Mouse (Mus musculus) kidney, postnatal 4 days (tissue): ENCODE data around the gene Mmp15.
"Not testable (repeated sequence)": the region's sequence is repeated elsewhere in the genome, so short reads cannot be mapped to it uniquely, and the experiment has no call there.

ENCODE experiments used
- DNase-seq, 2 experiments: peaks; one replicate each; pipeline ENCODE4 v3.0.0; 2021; ENCODE audit warnings: mixed read lengths in 2 of 2

The Mmp15 gene

GRCm38 (mm10) chr8:95377863-95378291, 25.8 kb downstream of the Mmp15 start:
- peak; percentile 32 to 45 for DNase-seq

DNA sequence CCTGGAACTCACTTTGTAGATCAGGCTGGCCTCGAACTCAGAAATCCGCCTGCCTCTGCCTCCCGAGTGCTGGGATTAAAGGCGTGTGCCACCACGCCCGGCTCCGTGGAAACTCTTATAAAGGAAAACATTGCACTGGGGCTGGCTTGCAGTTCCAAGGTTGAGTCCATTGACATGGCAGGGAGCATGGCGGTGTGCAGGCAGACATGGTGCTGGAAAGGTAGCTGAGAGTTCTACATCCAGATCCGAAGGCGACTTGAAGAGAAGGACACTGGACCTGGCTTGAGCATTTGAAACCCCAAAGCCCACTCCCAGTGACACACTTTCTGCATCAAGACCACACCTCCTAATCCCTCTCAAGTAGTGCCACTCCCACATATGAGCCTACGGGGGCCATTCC, 26.9 kb downstream of the Mmp15 start:
- not testable (repeated sequence) for DNase-seq

DNA sequence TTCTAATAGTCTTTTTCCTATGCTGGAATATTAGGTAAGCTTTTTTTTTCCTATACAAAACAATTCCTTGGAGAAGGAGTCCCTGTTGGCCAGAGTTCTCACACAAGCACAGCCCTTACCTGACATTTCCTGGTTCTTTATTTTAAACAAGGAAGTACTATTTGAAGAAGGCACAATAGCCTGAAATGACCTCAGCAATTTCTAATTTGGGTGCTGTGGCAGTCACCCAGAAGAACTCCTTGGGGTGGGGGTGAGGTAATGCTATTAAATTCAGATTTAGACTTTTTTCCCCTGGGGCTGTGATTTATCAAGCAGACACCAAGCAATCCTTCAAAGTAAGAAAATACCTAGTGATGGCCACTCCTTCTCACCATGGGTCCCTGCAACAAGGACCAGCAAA, 28.9 kb downstream of the Mmp15 start:
- no peak for DNase-seq

DNA sequence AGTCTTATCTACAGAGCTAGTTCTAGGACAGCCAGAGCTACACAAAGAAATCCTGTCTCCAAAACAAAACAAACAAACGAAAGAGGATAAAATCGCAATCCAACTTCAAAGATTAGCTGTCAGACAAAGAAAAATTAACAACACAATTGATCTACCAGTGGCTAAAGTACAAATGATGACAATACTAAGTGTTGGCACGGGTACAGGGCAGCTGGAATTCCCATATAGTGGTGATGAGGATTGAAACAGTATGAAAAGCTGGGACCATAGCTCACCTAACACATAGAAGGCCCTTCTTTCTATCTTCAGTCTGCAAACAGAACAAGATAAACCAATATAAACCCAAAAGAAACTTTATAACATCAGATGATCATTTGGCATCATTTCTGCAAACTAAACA, 29.5 kb downstream of the Mmp15 start:
- DNase-seq = no peak

DNA sequence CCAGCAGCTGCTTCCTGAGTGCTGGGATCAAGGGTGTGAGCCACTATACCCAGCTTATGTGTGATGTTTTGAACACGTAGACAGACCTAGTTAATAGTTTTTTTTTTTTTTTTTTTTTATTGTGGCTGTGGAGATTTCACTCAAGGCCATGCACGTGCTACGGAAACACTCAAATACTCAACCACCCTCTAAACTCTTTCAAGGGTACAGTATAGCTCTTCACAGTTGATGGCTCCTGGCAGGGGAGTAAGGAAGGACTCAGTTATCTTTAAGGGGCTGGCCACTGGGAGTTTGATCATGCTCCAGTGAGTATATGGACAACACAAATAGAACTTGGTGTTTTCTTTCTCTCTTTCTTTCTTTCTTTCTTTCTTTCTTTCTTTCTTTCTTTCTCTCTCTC, 32.4 kb downstream of the Mmp15 start:
- DNase-seq = no peak

DNA sequence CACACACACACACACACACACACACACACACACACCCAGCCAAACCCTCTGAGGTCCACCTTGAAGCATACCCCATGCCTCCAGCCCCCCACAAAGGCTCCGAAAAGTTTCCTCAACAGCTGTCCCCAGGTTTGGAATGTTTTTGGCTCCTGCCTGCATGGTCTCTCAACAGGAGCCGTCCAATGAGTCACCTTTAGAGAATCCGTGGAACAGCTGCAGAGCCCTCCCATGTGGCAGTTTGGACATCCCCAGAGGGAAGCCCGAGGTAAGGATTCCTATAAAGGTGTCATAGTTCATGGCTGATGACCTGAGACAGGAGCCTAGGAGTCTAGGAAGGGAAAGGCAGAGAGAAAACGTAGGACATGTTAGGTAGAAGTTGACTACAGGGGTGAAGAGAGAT, 34.0 kb downstream of the Mmp15 start:
- no peak for DNase-seq

- DNase-seq = no peak
Observed at GRCm38 (mm10) chr8:95387221-95387620, 35.2 kb downstream of the Mmp15 start.

DNA sequence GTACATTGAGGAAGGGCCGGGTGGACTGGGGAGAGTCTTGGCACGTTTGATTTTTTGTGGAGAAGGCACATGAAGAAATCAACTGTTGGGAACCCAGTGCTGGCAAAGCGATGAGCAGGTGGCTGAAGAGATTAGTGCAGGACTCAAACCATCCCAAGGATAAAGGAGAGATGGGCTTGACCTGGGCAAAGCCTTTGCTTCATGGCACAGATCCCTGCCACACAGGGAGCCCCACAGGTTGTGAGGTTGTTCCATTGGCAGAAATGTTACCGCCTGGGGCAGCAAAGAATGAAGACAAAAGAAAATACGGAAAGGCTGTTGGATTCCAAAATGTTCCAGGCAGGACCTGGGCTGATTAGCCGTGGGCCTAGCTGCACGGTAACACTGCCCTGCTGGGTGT, 35.9 kb downstream of the Mmp15 start:
- no peak for DNase-seq

DNA sequence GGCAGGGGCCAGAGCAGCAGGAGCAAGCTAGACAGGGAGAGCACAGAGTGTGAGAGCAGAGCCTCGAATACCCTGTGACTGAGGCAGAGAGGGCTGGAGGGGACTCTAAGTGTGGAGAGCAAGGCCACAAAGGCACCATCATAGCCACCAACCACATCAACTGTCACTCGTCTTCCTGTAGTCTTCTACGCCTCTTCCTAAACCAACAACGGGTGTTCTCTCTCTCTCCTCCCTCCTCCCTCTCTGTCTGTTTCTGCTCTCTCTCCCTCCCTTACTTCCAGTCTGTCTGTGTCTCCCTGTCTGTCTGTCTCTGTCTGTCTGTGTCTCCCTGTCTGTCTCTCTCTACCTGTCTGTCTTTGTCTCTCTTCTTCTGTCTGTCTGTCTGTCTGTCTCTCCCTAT, 38.2 kb downstream of the Mmp15 start:
- DNase-seq = no peak

- no peak for DNase-seq
Observed at GRCm38 (mm10) chr8:95391101-95391500, 39.0 kb downstream of the Mmp15 start.

DNA sequence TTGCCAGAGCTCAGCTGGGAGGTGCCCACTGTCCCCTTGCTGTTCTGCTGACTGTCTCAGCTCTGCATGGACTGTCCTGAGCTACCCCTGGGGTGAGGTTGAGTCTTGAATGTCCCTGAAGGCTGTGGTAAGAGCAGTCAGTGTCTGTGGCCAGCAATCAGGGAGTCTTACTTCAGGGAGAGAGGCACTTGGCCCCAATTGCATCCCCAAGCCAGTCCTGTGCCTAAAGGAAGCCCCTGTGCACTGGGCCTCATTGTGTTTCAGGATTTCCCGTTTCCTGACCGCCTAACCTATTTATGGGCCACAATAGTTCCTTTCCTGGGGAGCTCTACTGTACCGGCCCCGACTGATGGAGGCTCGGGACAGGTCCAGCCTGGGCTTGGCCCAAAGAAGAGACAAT, 40.5 kb downstream of the Mmp15 start:
- DNase-seq = peak in 1 of 2 experiments; percentile 49

- DNase-seq = peak; percentile 21 to 41
Observed at GRCm38 (mm10) chr8:95395186-95395918, 43.3 kb downstream of the Mmp15 start.

DNA sequence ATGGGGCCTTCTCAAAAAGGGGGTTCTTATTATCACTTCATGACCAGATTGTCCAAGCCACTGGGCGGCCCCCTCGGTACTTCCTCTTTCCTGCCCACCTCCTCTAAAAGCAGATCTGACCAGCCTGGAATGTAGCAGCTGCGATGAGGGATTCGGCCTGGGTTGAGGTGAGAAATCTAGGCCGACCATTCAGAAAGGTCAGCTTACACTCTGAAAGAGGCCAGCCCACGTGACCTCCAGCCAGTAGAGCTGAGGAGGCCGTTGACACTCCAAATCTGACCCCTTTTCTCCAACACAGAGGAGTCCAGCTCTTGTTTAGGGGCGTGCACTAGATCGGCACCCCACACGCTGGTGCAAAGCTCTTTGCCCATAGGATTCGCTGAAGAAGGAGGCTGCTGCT, 44.7 kb downstream of the Mmp15 start:
- peak in 1 of 2 experiments; percentile 13 for DNase-seq

DNA sequence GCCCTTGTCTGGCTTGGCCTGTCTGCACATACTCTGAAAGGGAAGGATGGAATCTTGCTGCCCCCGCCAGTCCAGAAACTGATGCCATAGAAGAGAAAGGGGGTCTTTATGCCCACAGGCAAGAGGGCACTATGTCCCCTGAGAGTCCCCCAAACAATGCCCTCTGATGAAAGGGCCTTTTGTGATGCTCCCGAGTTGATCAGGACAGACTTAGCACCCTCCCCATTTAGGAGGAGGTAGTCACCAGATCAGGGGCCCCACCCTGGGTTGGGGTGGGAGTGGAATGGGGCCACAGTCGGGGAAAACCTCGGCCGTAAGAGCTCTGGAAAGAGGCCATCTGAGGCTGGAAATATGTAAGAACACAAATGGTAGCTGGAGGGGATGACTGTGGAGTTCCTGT, 45.1 kb downstream of the Mmp15 start:
- DNase-seq = no peak

DNA sequence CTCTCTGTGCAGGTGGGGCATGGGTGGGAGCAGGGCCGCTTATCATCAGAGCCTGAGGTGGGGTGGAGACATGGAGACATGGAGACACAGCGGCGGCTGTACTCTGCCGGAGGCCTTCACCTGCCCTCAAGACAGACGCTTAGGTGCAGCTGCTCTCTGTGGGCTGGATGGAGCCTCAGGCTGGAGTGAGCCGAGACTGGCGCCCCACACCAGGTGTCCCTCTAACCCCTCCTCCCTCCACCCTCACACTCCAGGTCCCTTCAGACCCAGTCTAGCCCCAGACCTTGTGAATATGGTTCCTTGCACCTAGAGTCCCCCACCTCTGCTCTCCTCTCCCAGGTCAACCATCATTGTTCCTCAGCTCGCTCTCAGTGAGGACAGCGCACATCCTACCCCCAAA, 47.1 kb downstream of the Mmp15 start:
- DNase-seq = no peak

- no peak for DNase-seq
Observed at GRCm38 (mm10) chr8:95401091-95401490, 49.0 kb downstream of the Mmp15 start.

GRCm38 (mm10) chr8:95409518-95409917, 57.5 kb downstream of the Mmp15 start:
- peak in 1 of 2 experiments; percentile 33 for DNase-seq

GRCm38 (mm10) chr8:95411309-95411972, 59.4 kb downstream of the Mmp15 start:
- peak; percentile 28 to 57 for DNase-seq

- no peak for DNase-seq
Observed at GRCm38 (mm10) chr8:95422193-95422810, 70.2 kb downstream of the Mmp15 start.
